Mouse (Mus musculus) heart, adult 11 months (tissue): ENCODE data around the gene Fmnl2.

Experiments
- DNase-seq: peaks from one replicate; pipeline ENCODE4 v3.0.0; 2022

Fmnl2 gene

DNA sequence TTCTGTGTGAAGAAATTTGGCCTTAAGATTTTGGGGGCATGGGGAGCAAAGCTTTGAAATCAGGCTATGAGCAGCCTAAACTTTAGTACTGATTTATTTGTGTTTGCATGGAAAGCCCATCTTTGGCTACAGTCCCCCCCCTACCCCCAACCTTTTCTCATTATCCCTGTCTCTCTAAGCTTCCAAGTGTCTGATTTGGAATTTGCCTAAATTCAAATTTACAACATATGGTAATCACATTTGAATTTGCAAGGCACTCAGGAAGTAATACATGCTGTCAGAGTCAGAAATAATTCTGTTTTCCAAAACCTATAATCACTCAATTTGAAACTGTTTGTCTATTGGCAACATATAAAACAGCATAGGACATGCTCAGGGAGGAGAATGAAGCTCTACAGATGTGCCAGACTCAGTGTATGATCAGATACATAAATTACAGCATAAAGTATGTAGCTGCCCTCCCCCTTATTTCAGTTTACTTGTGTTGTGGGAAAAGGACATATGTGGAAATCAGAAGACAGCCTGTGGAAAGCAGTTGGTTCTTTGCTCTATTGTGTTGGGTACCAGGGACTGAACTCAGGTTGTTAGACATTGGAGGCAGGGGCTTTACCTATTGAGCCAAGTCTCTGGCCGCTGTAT, 190.2 kb downstream of the Fmnl2 start:
- no peak for DNase-seq

DNA sequence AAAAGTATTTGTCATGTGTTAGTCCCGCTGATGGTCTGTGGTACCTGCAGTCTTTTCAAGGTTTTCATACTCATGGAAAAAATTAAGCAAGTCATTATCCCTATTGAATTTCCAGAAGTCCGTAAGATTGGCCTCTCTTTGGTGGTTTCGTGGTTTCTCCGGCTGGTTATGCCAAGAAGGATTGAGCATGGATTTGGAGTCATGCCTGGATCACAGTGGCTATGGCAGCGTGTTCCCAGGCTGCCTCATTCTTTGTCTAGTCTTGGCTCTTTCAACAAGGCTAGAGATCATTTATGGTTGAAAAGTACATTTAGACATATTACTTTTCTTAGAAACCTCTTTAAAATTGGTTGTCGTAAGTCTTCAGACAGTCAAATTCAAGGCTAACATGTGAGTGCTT, 192.7 kb downstream of the Fmnl2 start:
- no peak for DNase-seq

DNA sequence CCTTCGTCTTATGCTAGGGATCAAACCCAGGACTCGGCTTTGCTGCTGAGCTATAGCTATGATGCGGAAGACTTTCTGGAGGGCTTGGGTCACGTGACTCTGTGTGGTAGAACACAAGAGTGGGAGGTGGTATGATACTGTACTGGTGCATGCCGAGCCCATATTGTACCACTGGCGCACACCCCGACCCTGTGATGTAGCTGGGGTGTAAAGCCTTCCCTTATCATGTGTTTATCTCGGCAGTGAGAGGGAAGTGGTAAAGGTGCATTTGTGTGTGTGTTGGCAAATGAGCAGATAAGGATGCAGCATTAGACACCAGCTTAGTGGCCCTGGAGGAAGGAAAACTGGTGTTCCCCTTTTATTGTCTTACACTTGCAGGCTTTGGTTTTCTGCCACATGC, 193.8 kb downstream of the Fmnl2 start:
- no peak for DNase-seq

DNA sequence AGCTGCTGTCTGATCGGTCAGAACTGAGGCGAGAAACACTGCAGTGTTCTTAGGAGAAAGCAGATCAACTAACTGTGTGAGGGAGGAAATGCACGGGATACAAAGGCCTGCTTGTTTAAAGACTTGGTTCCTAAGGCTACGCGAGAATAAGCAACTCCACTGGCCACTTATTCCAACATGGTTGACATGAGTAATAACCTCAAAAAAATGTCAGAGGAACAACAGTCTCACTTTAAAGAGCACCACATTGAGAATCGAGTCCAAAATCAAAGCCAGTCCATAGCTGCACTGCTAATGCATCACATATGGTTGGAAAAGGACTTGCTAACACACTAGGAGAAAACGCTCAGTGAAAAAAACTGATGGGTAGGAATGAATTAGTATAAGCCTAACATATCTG, 196.1 kb downstream of the Fmnl2 start:
- DNase-seq, result no peak

DNA sequence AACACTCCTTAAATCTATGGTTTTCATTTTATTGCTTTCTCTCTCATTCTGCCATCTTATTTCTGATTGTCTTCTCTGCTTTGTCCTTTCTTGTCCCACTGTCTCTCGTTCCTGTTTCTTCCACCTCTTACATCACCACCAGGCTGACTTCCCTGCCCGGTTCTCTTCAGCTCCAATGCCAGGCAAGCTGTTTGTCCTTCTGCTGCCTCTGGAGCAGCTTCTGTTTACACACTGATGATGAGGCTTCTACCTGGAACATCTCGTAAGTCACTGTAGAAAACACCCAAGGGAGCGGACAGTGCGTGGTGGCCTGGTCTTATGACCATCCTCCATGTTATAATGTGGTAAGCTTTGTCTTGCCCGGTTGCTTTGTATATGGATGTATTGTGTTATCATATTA, 198.9 kb downstream of the Fmnl2 start:
- no peak for DNase-seq

DNA sequence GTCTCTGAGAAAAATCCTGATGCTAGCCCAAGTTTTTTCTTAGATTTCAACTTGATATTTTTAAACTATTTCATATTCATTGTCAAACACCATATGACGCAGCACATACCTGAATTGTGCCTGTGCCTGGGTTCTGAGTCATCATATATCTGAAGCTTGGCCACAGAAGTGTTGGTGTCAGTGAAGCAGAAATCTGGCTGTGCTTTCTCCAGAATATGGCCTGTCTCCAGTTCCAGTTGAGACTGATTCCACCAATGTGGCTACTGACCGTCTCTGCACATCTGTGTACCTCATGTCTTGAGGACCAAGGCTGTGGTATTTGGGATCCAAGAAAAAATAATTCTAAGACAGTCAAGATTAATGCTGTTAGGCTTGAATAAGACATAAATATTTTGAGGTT, 199.6 kb downstream of the Fmnl2 start:
- DNase-seq, result no peak

DNA sequence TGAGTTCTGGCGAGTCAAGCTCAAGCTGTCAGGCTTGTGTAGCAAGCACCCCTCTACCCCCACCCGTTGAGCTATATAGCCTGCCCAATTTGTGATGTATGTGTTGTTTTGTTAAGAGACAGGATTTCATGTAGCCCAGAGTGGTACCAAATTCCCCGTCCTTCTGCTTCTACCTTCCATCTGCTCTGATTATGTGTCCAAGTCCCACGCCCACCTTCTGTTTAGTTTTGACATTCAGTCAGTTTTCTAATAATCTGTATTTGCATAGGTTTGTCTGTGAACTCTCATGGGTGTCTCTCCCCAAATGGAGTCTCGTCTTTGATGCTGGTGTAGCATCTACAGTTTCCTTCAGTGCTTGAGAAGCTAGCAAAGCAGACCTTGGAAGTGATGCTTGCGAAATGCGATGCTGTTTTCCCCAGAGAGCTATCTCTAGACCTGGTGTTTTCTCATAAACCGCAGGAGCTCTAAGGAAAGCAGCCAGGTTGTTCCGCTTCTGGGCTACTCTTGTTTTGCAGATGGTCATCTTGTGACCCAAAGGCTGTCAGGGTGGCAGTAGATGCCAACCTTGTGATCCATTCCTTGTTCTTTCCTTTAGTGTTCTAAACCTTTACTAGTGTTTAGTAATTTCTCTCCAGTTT, 203.8 kb downstream of the Fmnl2 start:
- no peak for DNase-seq

DNA sequence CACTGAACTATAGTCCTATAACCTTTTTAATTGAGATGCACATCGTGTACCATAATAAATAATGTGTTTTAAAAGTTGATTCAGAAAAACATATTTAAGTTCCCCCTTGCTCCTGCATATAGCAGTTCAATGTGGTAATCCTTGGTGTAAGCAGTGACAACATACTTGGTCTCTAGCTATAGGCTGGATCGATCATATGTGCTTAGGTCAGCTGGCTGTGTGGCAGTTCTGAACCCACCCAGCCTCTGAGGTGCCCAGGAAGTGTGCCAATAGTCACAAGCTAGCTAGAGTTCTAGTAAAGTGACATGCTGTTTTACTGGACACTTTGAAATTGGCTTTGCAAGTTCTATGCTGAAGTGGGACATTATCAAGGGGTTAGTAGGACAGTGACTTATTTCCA, 209.3 kb downstream of the Fmnl2 start:
- DNase-seq, result no peak

DNA sequence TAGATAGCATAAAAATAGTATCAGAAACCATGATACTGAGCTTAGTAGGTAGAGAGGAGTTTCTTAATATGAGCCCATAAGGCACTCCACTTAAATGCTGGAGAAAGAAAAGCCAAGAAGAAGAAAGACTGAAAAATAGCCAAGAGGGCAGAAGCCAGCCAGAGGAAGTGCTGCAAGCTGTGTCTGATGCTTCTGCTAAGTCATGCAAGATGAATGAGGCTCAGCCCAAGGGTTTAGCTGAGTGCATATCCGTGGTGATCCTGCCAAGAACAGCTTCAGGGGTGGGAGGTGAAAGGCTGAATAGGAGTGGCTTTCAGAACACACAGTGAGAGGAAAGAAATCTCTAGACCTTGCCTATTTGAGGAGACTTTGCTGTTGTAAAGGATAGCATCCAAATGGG, 212.9 kb downstream of the Fmnl2 start:
- DNase-seq, result peak; percentile 98

DNA sequence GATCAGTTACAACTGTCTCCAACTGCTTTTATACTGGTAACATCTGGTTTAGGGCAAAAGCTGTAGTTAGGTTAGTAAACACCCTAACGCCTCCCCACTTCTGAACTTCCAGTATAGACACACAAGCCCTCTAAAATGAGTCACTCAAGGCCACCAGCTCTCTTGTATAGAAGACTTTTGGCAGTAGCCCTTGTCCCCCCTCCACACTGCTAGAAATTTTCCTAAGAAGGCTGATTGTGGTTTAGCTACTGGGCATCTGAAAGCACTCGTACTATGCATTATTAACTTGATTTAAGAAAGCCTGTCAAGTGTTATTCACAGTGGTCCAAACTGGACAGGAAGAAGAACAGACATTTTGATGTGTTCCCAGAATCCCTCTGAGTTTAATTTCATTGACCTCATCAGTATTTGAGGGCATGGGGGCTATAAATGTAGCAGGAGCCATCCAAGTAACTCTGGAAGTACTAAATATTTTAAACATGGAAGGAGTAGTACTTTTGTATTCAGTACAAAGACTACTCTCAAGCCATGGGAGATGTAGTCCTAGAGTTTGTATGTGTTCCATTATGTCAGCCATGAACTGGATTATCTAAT, 222.1 kb downstream of the Fmnl2 start:
- DNase-seq, result no peak

DNA sequence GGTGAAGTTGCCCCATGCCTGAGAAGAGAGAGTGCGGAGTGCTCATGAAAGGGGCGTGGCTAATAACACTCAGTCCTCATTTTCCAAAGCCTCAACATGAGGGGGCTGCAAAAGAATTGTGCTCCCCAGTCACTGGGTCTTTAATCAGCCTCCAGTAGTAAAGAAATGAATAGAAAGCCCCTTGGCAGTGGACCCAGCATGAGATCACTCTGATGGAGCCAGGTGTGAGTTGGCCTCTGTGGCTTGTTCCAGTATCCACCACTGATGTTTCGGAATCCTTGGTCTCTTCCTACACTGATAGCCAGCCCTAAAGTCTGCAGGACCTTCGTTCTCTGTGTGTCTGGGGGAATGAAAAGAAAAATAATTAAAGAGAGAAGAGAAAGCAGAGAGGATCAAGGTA, 224.4 kb downstream of the Fmnl2 start:
- no peak for DNase-seq

DNA sequence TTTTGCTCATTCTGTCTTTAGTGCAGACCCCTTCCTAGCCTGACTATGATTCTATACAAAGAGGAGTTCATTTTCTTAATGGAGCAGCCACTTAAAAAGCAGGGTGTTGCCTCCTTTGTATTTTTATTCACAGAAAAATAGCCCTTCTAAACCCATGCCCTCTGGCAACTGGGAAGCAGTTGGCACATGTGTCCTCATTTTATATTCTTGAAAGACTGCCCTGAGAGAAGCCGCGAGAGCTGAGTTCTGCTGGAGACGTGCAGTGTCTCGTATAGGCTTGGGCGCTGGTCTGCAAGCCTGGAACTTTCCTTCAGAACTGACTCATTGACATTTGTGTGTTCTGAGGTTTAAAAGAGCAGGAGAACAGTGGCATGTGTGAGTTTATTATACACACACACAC, 224.8 kb downstream of the Fmnl2 start:
- DNase-seq, result no peak

DNA sequence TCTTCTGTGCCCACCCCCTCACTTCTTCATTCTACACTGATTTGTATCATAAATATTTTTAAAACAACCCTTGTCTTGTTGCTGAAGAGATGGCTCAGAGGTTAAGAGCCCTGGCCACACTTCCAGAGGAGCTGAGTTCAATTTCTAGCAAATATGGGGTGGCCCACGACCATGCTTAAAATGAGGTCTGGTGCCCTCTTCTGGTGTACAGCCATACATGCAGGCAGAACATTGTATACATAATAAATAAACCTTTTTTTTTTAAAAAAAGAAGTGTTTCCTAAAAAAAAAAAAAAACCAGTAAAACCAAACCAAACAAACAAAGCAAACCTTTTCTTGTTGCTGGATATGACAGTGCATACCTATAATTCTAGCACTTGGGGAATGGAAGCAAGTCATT, 225.6 kb downstream of the Fmnl2 start:
- no peak for DNase-seq

DNA sequence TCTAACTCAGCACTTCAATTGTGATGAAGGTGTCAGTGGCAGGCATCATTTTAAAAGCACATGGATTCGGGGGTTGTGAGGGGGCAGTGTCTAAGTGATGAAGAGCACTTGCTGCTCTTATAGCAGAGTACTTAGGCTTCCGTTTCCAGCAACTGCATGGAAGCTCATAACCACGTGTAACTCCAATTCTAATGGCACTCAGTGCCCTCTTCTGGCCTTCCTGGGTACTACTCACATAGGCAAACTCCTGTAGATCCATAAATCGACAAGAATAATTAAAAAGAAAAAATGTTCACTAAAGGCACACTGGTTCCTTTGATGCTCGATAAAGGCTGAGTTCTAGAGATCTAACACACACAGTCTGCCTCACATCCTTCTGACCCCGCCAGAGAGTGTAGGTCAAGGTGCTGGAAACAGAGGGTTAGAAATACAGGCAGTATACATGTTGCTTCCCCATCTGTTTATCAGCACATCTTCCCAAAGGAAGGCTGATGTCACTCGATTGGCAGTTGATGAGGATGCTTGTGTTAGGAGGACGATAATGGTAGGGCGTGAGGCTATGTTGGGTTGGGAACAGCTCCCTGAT, 228.1 kb downstream of the Fmnl2 start:
- DNase-seq, result no peak

DNA sequence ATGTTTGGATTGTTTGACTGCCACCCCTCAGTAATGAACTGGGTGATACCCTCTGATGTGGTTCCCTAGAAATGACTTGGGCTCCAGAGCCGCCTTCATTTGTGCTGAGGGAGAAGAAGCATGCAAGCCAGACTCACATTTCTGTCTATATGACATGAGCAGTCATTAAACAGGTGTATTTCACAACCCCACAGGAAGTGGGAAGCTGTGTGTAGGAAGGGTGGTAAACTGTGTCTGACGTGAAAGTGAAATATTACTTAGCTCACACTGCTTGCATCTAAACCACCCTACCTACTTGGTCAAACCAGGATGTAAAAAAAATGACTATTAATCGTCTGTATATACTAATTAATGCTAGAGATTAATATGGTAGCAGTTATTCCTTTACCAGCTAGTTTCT, 231.1 kb downstream of the Fmnl2 start:
- DNase-seq, result no peak

DNA sequence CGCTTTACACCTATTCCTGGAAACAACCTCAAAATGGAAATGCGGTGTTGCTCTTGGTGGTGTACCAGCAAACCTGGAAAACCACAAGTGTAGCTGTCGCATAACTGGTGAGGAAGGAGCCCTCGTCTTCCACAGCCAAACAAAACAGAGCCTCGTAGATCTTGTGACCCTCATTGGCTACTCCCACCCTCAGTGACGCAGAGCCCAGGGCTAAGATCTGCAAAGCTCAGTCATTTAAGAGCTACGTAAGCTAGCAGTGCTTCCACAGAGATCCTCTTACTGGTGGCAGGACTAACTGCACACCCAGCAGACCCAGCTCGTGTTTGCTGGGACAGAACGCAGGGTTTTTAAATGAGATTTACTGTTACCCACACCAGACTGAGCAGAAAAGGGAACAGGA, 237.4 kb downstream of the Fmnl2 start:
- peak; percentile 95 for DNase-seq

DNA sequence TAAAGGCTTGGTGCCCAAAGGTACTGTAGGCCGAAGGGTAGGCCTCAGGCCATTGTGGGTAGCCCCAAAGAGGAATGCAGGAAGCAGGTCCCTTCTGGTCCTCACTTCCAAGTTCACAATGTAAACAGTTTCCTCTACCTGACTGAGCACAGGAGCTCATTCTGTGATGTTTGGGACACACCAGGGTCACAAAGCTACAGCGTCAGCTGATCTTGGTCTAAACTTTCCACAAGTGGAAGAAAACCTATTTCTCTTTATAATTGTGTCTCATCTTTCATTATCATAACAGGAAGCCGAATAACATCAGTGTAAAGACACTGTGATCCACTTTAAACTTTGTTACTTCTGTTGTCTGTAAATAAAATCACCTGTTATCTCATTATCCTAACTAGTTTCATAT, 237.8 kb downstream of the Fmnl2 start:
- no peak for DNase-seq

DNA sequence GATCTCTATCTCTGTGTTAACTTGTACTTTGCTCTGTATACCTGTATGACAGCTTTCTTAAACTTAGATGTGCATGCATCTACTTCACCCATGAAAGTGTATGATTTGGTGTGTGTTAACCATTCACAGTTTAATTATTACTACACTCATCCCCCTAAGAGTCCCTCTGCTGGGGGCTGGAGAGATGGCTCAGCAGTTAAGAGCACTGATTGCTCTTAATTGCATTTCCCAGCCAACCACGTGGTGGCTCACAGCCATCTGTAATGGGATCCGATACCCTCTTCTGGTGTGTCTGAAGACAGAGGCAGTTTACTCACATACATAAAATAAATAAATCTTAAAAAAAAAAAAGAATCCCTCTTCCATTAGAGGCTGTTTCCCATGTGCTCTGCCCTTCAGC, 242.4 kb downstream of the Fmnl2 start:
- DNase-seq, result no peak

DNA sequence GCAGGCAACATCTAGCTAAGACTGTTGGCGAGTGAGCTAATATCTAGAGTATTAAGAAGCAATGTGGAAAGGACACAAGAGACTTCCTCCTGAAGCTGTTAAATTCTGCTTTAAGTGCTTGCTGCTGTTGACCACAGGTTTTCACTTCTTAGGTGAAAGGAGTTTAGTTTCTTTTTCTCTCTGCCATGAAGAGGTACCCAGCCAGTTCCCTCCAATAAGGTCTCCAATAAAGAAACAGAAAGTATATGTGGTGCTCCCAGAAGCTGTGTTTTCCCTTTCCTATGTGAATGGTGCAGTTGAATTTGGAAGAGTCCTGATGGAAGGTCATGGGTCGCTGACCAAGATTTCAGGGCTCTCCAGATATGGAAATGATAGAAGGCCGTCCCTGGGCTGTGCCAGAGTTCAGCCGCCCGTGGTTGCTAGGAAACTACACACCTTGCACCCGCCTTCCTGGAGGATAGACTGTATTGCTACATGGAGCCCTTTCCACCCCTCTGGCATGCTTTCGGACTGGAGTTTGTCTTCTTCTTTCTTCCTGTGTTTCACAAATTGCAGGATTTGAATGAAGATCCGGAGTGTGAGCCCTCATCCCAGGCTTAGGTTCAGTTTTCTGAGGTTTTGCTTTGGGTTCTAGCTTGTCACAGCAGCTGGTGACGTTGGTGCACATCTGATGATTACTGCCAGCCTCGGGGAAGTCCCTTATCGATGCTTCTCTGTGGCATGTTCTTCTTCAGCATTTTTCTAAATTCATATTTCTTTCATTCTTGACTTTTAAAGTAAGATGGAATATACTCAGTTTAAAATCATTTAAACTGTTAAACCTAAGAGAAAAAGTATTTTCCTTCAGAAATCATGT, 244.5 kb downstream of the Fmnl2 start:
- no peak for DNase-seq

DNA sequence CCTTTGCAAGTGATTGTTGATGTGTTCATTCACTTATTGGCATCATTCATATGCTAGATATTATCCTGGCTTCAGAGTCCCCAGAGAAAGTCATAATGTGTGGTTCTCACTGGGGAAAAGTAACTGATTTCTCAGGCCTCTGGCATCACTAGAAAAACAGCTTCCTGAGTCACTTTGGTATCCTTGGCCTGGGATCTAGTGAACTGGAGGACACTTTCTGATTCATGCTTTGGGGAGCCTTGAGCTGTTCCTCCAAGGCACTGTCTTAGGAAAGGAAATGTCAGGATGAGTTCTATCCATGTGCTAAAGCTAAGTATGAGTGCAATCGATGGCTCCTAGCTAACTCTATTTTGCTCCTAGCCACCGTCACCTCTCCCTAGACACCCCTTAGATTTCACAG, 245.2 kb downstream of the Fmnl2 start:
- no peak for DNase-seq

DNA sequence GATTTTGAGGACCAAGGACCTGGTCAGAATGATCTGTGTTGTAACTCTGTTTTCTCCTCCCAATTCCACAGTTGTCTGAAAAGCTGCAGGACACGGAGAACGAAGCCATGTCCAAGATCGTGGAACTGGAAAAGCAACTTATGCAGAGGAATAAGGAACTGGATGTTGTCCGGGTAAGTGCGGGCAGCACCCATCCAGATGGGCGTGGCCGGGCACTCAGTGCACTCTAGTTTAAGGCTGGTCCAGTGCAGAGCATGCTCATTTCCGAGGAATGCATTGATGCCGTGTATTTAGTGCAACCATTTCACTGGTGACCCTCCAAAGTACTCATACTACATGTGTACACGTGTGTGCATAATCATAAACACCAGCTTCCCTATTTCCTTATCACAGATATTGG, 247.7 kb downstream of the Fmnl2 start:
- DNase-seq, result peak; percentile 85

DNA sequence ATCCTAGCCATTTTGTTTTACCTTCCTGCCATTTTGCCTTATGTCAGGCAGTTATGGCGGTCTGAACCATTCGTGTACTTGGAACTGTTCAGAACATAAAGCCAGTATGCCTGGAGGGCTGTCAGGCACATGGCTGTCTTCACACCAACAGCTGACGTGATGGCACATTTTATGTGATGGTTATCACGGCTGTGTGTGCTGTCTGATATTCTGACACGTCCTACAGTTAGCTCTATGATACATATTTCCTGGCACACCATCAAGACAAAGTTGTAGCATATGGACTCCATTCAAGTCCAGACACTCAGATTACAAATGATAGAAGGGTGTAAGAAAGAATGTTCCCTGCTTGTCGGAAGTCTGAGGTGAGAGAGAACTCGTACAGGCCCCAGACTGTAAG, 248.4 kb downstream of the Fmnl2 start:
- DNase-seq, result peak; percentile 68

DNA sequence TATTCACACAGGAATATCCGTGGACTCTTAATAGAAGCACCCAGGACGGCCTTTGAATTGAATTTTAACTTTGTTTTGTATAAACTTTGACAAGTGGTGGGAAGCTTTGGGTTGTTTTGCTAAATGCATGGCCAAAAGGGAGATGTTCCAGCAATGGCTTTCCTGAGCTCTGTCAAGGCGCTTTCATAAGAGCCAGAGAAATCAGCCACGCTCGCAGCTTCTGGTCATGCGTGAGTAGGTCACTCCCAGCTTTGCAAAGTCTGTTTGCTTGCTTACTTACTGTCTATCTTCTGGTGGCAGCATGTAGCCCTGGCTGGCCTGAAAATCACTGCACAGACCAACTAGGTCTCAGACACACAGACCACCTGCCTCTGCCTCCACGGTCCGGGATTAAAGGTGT, 248.8 kb downstream of the Fmnl2 start:
- peak; percentile 22 for DNase-seq

DNA sequence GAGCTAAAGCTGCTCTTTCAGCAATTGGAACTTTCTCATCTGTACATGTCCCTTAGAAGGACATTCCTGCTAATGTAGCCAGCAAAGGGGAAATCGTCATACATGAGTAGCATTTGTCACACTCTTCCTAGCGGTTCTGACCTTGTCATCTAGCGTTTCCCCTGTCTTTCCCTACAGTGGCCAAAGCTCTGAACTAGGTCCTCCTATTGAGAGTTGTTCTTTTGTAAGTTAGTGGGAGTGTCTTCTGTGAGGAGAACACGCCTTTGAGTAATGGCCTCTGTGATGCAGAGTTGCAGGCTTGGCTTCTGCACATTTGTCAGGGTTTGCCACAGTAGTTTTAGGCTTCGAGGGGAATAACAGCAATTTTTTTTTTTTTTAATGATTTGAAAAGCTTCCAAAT, 250.9 kb downstream of the Fmnl2 start:
- DNase-seq, result peak; percentile 15
